Mouse (Mus musculus): ENCODE measurements around the gene Olig1. TPM values are rescaled to one million over a fixed set of nuclear protein-coding genes. Genes with fewer than 3 reads are reported as not detected.

Gene Olig1
- polyA plus RNA-seq, 1 experiment from 2014 or later = 0.45 TPM

DNA sequence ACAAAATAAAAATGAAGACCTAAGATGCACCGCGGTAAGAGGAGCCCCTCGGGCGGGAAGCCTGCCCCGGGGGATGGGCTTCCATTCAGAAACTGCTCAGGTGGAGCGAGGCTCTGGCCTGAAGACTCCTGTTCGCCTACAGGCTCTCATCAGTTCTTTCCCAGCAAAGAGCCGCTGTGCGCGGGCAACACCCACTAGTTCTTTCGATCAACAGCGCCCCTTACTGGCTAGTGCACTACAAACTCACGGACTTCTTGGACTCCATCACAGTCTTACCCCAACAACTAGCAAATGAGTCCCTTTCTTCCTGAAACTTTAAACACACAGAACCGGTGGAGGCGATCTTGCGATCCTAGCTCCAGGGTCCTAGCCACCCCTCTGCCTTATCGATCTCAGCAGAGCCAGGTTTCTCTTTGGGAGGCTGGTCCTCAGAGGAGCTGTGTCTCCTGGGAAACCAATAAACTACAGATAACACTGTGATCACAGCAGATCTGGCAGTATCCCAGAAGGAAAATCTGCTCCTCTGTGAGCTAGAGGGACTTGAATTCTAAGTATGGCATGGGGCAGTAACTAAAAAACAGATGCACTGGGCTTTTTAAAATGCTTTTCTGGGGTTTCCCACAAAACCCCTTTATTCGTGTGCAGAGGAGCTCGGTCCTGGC lies 44.7 kb downstream of the Olig1 start:
- Histone ChIP-seq H3K27ac (ENCODE audit: low read depth, low read length) (no peak overlapping the region), H3K9me3 (ENCODE audit: control insufficient read depth, low read length) (no peaks in the 10 kb centered on the region), H3K27me3 (ENCODE audit: control insufficient read depth, insufficient read depth, low read length) (peaks cover 70% of the 10 kb centered on the region), H3K9ac (ENCODE audit: low read length) (no peak overlapping the region), H3K4me2 (ENCODE audit: low read depth) (no peak overlapping the region), H3K36me3 (ENCODE audit: control insufficient read depth, insufficient read depth, low read length) (no peaks in the 10 kb centered on the region), H3K4me3 (ENCODE audit: low read depth, low read length) (no peak overlapping the region), H3K4me1 (ENCODE audit: control insufficient read depth, insufficient read depth, low read length) (0 out of 2 replicates have a peak, but pooled peaks cover 7% of the 10 kb centered on the region)
- WGBS = 8% methylated on average over 19 of the region's 19 CpGs
- ATAC-seq (ENCODE audit: insufficient read depth, low FRiP score, low TSS enrichment) = no peak
- peak; percentile 82 for DNase-seq (ENCODE audit: low spot score)

DNA sequence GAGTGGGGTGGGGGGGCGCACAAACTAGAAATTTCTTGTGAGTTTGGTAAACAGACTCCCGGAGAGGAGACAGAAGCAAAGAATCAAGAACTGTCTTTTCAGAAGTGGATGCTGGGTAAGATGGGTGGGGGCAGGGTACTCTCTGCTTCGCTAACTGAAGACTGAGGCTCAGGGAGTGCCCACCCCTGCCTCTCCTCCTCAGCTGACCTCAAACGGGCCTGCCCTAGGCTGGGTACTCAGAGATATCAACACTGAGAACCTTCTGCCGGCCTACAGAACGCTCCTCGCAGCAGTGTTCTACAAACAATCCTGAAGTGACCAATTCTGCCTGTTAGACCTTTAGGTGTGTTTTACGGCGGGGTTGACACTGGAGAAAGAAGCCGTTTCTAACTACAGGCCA lies 50.6 kb downstream of the Olig1 start:
- Histone ChIP-seq H3K4me1 (ENCODE audit: control insufficient read depth, insufficient read depth, low read length) (no peaks in the 10 kb centered on the region; the same call in 1 of the 2 replicates), H3K27ac (ENCODE audit: low read depth, low read length) (no peak overlapping the region), H3K4me3 (ENCODE audit: low read depth, low read length) (no peak overlapping the region), H3K36me3 (ENCODE audit: control insufficient read depth, insufficient read depth, low read length) (no peaks in the 10 kb centered on the region), H3K9ac (ENCODE audit: low read length) (no peak overlapping the region), H3K27me3 (ENCODE audit: control insufficient read depth, insufficient read depth, low read length) (peaks cover 67% of the 10 kb centered on the region), H3K9me3 (ENCODE audit: control insufficient read depth, low read length) (no peaks in the 10 kb centered on the region), H3K4me2 (ENCODE audit: low read depth) (no peak overlapping the region)
- DNase-seq (ENCODE audit: low spot score) (no peak), ATAC-seq (ENCODE audit: insufficient read depth, low FRiP score, low TSS enrichment) (no peak)
- WGBS = 59% methylated on average over 10 of the region's 10 CpGs

DNA sequence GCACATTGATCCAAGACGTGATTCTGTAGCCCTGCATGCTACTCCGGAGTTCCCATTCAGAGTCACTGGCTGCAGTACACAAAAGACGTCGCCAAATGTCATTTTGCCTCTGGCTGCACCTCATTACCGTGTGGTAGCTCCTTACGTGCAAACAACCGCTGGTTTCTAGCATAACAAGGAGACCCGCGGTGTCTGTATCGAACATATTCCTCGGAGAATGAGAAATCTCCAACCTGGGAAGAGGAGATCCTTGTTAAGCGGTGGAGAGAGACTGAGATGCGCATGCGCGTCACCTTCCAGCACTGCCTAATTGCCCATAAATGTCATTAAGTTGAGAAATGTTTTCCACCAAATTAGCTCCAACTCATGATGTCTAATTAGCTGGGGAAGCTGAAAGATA lies 51.0 kb downstream of the Olig1 start:
- H3K4me2 ChIP-seq (ENCODE audit: low read depth) = no peak overlapping the region
- H3K9ac ChIP-seq (ENCODE audit: low read length) = no peak overlapping the region
- no peak for DNase-seq (ENCODE audit: low spot score)

More for the DNA sequence above, 51.0 kb downstream of the Olig1 start:
- peaks cover 63% of the 10 kb centered on the region for H3K27me3 ChIP-seq (ENCODE audit: control insufficient read depth, insufficient read depth, low read length)
- no peaks in the 10 kb centered on the region; the same call in 1 of the 2 replicates for H3K4me1 ChIP-seq (ENCODE audit: control insufficient read depth, insufficient read depth, low read length)
- H3K9me3 ChIP-seq (ENCODE audit: control insufficient read depth, low read length) = no peaks in the 10 kb centered on the region
- H3K4me3 ChIP-seq (ENCODE audit: low read depth, low read length) = no peak overlapping the region
- WGBS = 48% methylated on average over 15 of the region's 15 CpGs
- no peaks in the 10 kb centered on the region for H3K36me3 ChIP-seq (ENCODE audit: control insufficient read depth, insufficient read depth, low read length)
- no peak for ATAC-seq (ENCODE audit: insufficient read depth, low FRiP score, low TSS enrichment)
- no peak overlapping the region for H3K27ac ChIP-seq (ENCODE audit: low read depth, low read length)

Other genes with a start within 250 kb of the Olig1 start
- 83.5 and 88.1 TPM in 2 replicates for gene Paxbp1, start 225.2 kb upstream of the Olig1 start, polyA plus RNA-seq (2014; fragmentation: Nextera tagmentation; extraction: Ambion mirVana)
- 0.15 TPM in 1 of 2 replicates, not detected in the other for gene 4932438H23Rik, start 174.7 kb upstream of the Olig1 start, polyA plus RNA-seq (2014; fragmentation: Nextera tagmentation; extraction: Ambion mirVana)
- gene Olig2, start 44.3 kb upstream of the Olig1 start, polyA plus RNA-seq (2014; fragmentation: Nextera tagmentation; extraction: Ambion mirVana) = 1.2 and 2.0 TPM in 2 replicates
- 30.0 and 32.9 TPM in 2 replicates for gene Ifnar2, start 103.0 kb downstream of the Olig1 start, polyA plus RNA-seq (2014; fragmentation: Nextera tagmentation; extraction: Ambion mirVana)
- gene Gm21970, start 121.9 kb downstream of the Olig1 start, polyA plus RNA-seq (2014; fragmentation: Nextera tagmentation; extraction: Ambion mirVana) = not detected in 2 replicates
- 6.8 and 8.3 TPM in 2 replicates for gene Il10rb, start 136.4 kb downstream of the Olig1 start, polyA plus RNA-seq (2014; fragmentation: Nextera tagmentation; extraction: Ambion mirVana)
- gene Ifnar1, start 215.5 kb downstream of the Olig1 start, polyA plus RNA-seq (2014; fragmentation: Nextera tagmentation; extraction: Ambion mirVana) = 53.9 and 56.0 TPM in 2 replicates

Measured in neural tube, embryonic 11.5 days (tissue).